Mouse (Mus musculus): ENCODE measurements around the gene Tas2r119. TPM values are rescaled to one million over a fixed set of nuclear protein-coding genes. Genes with fewer than 3 reads are reported as not detected.

The Tas2r119 gene
- polyA plus RNA-seq, 2 experiments, result not detected

- Histone ChIP-seq H3K9me3 (ENCODE audit: control insufficient read depth, low read length) (no peaks in the 10 kb centered on the region), H3K36me3 (replicated peaks; ENCODE audit: control insufficient read depth, insufficient read depth, low read depth) (no peaks in the 10 kb centered on the region), H3K9ac (replicated peaks) (no peak overlapping the region), H3K4me1 (replicated peaks; ENCODE audit: control insufficient read depth in 2 of 2, insufficient read depth in 2 of 2, low read length in 1 of 2) (no peaks in the 10 kb centered on the region), H3K4me3 (ENCODE audit: insufficient read depth in 1 of 2, low read depth in 2 of 2, low read length in 2 of 2) (no peak overlapping the region), H3K27me3 (ENCODE audit: control insufficient read depth, insufficient read depth, low read length) (no peaks in the 10 kb centered on the region), H3K27ac (no peak overlapping the region), H3K4me2 (ENCODE audit: low read depth) (no peak overlapping the region)
- TF ChIP-seq EP300 (IDR thresholded peaks at IDR 0.05; ENCODE audit: low read depth) (no peak), CTCF (IDR thresholded peaks at IDR 0.05; ENCODE audit: low read depth) (no peak)
- WGBS (ENCODE audit: insufficient replicate concordance), result 52% methylated on average over 11 of the region's 11 CpGs
- DNase-seq (ENCODE audit: low read depth in 3 of 3, low spot score in 3 of 3), result no peak
- ATAC-seq (ENCODE audit: insufficient read depth), result no peak
Observed at GRCm38 (mm10) chr15:32153857-32154449, 23.1 kb upstream of the Tas2r119 start.

DNA sequence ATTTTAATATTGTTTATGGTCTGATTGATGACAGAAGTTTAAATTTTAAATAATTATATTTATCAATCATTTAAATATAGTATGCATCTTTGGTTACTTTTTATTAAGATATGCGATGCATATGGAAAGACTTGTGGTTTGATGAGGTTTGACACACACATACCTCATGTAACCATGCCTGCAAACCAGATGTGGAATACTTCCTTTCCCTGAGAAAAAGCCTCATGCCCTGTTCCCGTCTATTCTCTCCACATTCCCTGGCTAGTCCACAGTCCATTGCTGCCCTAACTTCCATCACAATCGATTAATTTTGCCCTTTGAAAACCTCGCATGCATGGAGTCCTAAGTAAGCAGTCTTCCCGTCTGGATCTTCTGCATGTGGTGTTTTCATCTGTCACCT is 21.0 kb upstream of the Tas2r119 start:
- Histone ChIP-seq H3K4me2 (ENCODE audit: low read depth) (no peak overlapping the region), H3K9ac (replicated peaks) (no peak overlapping the region), H3K4me3 (ENCODE audit: insufficient read depth in 1 of 2, low read depth in 2 of 2, low read length in 2 of 2) (no peak overlapping the region), H3K36me3 (replicated peaks; ENCODE audit: control insufficient read depth, insufficient read depth, low read depth) (no peaks in the 10 kb centered on the region), H3K9me3 (ENCODE audit: control insufficient read depth, low read length) (no peaks in the 10 kb centered on the region), H3K27ac (no peak overlapping the region), H3K27me3 (ENCODE audit: control insufficient read depth, insufficient read depth, low read length) (no peaks in the 10 kb centered on the region), H3K4me1 (replicated peaks; ENCODE audit: control insufficient read depth in 2 of 2, insufficient read depth in 2 of 2, low read length in 1 of 2) (no peaks in the 10 kb centered on the region)
- 62% methylated on average over 5 of the region's 5 CpGs for WGBS (ENCODE audit: insufficient replicate concordance)
- no peak for ATAC-seq (ENCODE audit: insufficient read depth)
- DNase-seq (ENCODE audit: low read depth in 3 of 3, low spot score in 3 of 3), result no peak
- TF ChIP-seq CTCF (IDR thresholded peaks at IDR 0.05; ENCODE audit: low read depth) (no peak), EP300 (IDR thresholded peaks at IDR 0.05; ENCODE audit: low read depth) (no peak)

DNA sequence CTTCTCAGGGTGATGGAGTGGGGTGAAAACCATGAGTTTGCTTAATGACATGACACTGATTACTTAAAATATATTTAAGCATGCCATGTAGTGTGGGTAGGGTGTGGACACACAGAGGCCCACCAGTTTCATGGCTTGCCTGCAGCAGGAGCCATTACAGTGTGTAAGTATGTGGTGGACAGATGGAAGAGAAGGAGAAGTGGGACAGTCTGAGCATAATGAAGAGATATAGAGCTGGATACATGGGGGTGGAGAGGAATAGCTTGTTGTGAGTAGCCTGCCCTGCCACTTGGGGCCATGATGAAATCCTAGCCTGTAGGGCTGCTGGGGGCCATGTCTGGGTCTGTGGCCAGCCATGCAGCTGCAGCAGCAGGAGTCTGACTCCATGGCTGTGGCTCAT is 16.8 kb upstream of the Tas2r119 start:
- Histone ChIP-seq H3K36me3 (replicated peaks; ENCODE audit: control insufficient read depth, insufficient read depth, low read depth) (no peaks in the 10 kb centered on the region), H3K4me3 (ENCODE audit: insufficient read depth in 1 of 2, low read depth in 2 of 2, low read length in 2 of 2) (no peak overlapping the region), H3K27ac (no peak overlapping the region), H3K27me3 (ENCODE audit: control insufficient read depth, insufficient read depth, low read length) (no peaks in the 10 kb centered on the region), H3K9ac (replicated peaks) (no peak overlapping the region), H3K4me1 (replicated peaks; ENCODE audit: control insufficient read depth in 2 of 2, insufficient read depth in 2 of 2, low read length in 1 of 2) (no peaks in the 10 kb centered on the region), H3K9me3 (ENCODE audit: control insufficient read depth, low read length) (no peaks in the 10 kb centered on the region), H3K4me2 (ENCODE audit: low read depth) (no peak overlapping the region)
- TF ChIP-seq CTCF (IDR thresholded peaks at IDR 0.05; ENCODE audit: low read depth), result no peak
- TF ChIP-seq EP300 (IDR thresholded peaks at IDR 0.05; ENCODE audit: low read depth), result no peak
- ATAC-seq (ENCODE audit: insufficient read depth) (no peak), DNase-seq (ENCODE audit: low read depth in 3 of 3, low spot score in 3 of 3) (no peak)

DNA sequence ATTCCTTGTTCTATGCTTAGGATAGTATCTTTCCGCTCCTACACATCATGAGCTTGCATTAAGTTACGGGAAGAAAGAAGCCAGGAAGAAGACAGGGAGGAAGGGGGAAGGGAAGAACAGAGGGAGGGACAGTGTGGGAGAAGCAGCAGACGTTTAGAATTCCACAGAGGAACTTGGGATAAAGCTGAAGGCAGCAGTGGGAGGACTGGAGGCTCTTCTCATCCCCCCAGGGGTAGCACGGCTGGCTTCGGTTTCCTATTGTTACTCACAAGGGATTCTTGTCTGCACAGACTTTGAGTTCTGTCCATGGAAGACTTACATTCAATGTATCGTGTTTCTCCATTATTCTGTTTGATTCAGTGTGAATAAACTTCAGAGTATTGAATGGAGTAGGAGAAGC is 5.3 kb upstream of the Tas2r119 start:
- no peak for ATAC-seq (ENCODE audit: insufficient read depth)
- H3K4me2 ChIP-seq (ENCODE audit: low read depth), result no peak overlapping the region
- no peak for DNase-seq (ENCODE audit: low read depth in 3 of 3, low spot score in 3 of 3)

DNA sequence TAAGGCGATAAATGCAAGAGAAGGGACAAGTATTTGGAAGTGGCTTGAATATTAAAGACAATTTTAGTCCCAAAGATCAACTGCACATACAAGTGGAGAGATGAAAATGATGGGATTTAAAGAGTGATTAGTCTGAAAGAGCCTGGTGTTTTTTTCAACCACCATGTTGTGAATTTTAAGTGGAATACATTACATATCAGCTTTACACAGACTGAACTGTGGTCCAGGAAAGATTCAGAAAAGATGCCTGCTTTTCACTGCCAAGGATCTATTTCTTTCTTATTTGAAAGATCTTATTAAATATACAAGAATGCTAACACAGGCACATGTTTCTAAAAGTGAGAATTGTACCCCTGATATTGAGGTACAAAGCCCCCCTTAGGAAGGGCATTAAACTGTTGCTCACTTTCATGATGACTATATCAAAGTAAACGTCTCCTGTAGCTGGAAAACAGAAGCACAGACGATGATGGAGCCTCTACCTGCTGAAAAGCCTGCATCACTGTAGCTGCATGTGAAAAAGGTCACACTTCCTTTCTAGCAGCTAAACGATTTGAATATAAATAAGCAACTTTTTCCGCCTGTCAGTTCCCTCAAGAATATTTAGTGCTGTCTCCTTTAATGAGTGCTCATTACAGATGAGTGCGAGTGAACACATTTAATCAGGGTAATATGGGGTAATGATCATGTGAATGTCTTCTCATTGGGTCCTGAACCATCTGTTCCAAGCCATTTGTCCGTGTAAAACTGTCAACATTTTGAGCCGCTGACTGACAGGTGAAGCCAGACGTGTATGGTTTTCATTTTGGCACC is 4.7 kb upstream of the Tas2r119 start:
- no peaks in the 10 kb centered on the region for H3K4me1 ChIP-seq (replicated peaks; ENCODE audit: control insufficient read depth in 2 of 2, insufficient read depth in 2 of 2, low read length in 1 of 2)
- WGBS (ENCODE audit: insufficient replicate concordance), result 58% methylated on average over 9 of the region's 9 CpGs
- no peaks in the 10 kb centered on the region for H3K36me3 ChIP-seq (replicated peaks; ENCODE audit: control insufficient read depth, insufficient read depth, low read depth)

More for the DNA sequence above, 5.3 kb upstream of the Tas2r119 start:
- Histone ChIP-seq H3K4me1 (replicated peaks; ENCODE audit: control insufficient read depth in 2 of 2, insufficient read depth in 2 of 2, low read length in 1 of 2) (no peaks in the 10 kb centered on the region), H3K27me3 (ENCODE audit: control insufficient read depth, insufficient read depth, low read length) (no peaks in the 10 kb centered on the region), H3K9me3 (ENCODE audit: control insufficient read depth, low read length) (no peaks in the 10 kb centered on the region), H3K9ac (replicated peaks) (no peak overlapping the region), H3K36me3 (replicated peaks; ENCODE audit: control insufficient read depth, insufficient read depth, low read depth) (no peaks in the 10 kb centered on the region), H3K27ac (no peak overlapping the region), H3K4me3 (ENCODE audit: insufficient read depth in 1 of 2, low read depth in 2 of 2, low read length in 2 of 2) (no peak overlapping the region)
- TF ChIP-seq EP300 (IDR thresholded peaks at IDR 0.05; ENCODE audit: low read depth) (no peak), CTCF (IDR thresholded peaks at IDR 0.05; ENCODE audit: low read depth) (no peak)
- WGBS (ENCODE audit: insufficient replicate concordance), result 49% methylated on average over 6 of the region's 6 CpGs

More for the DNA sequence above, 4.7 kb upstream of the Tas2r119 start:
- Histone ChIP-seq H3K9me3 (ENCODE audit: control insufficient read depth, low read length) (no peaks in the 10 kb centered on the region), H3K4me2 (ENCODE audit: low read depth) (no peak overlapping the region), H3K9ac (replicated peaks) (no peak overlapping the region), H3K4me3 (ENCODE audit: insufficient read depth in 1 of 2, low read depth in 2 of 2, low read length in 2 of 2) (no peak overlapping the region), H3K27me3 (ENCODE audit: control insufficient read depth, insufficient read depth, low read length) (no peaks in the 10 kb centered on the region), H3K27ac (no peak overlapping the region)
- DNase-seq (ENCODE audit: low read depth in 3 of 3, low spot score in 3 of 3) (no peak), ATAC-seq (ENCODE audit: insufficient read depth) (no peak)
- TF ChIP-seq EP300 (IDR thresholded peaks at IDR 0.05; ENCODE audit: low read depth), result no peak
- no peak for TF ChIP-seq CTCF (IDR thresholded peaks at IDR 0.05; ENCODE audit: low read depth)
